Mouse (Mus musculus): ENCODE measurements at regions not wholly inside any gene's neighbourhood (a gene's known extent, or its start where the extent isn't known, plus 50 kb on each side); places are given as distances from the start of the nearest gene placed in this dataset.
"Not testable (repeated sequence)": the region's sequence is repeated elsewhere in the genome, so short reads cannot be mapped to it uniquely, and the experiment has no call there.

GRCm38 (mm10) chr7:113705929-113706328 lies 59.9 kb upstream of the Spon1 start:
- DNase-seq = no peak

- no peak for DNase-seq
Measured at GRCm38 (mm10) chr7:113707596-113707995, 58.2 kb upstream of the Spon1 start.

GRCm38 (mm10) chr7:113710541-113711270 lies 55.1 kb upstream of the Spon1 start:
- no peak for DNase-seq

- DNase-seq = not testable (repeated sequence)
Measured at GRCm38 (mm10) chr7:113711356-113711755, 54.4 kb upstream of the Spon1 start.
